Mouse (Mus musculus) gastrocnemius, postnatal 25 days (tissue): ENCODE measurements around the gene Chchd10. TPM values are rescaled to one million over a fixed set of nuclear protein-coding genes. Genes with fewer than 3 reads are reported as not detected.

Source experiments
- DNase-seq: peaks from one replicate; pipeline ENCODE4 v3.0.0; 2022
- total RNA-seq, 2 experiments: library from RNA; stranded (reverse); gene quantifications; 1 replicate in 1 of 2; 2 replicates in 1 of 2; pipeline ENCODE4 v1.2.3; 2021

The Chchd10 gene
- total RNA-seq, 2 experiments from 2014 or later, result 1,309 to 1,319 TPM

- no peak for DNase-seq
Measured at GRCm38 (mm10) chr10:75949053-75950045, 16.4 kb downstream of the Chchd10 start.

GRCm38 (mm10) chr10:75950791-75951210 lies 17.9 kb downstream of the Chchd10 start:
- DNase-seq, result no peak

GRCm38 (mm10) chr10:75951424-75952050 lies 18.6 kb downstream of the Chchd10 start:
- DNase-seq, result no peak

GRCm38 (mm10) chr10:75954381-75954811 lies 21.5 kb downstream of the Chchd10 start, which contains the start of gene Gm5134:
TSS of gene Gm5134 (plus strand) at chr10:75954514.
- DNase-seq, result no peak

- no peak for DNase-seq
Measured at GRCm38 (mm10) chr10:75973846-75974245, 40.9 kb downstream of the Chchd10 start.

- no peak for DNase-seq
Measured at GRCm38 (mm10) chr10:75975216-75975615, 42.3 kb downstream of the Chchd10 start.

- no peak for DNase-seq
Measured at GRCm38 (mm10) chr10:75978119-75978834, 45.3 kb downstream of the Chchd10 start.

- no peak for DNase-seq
Measured at GRCm38 (mm10) chr10:75978835-75979157, 45.9 kb downstream of the Chchd10 start.

- DNase-seq, result no peak
Measured at GRCm38 (mm10) chr10:75979432-75979831, 46.5 kb downstream of the Chchd10 start.

Other genes with a start within 250 kb of the Chchd10 start
- 1 to 10 TPM; 8.3 to 8.8 TPM for gene Cabin1, start 168.8 kb upstream of the Chchd10 start, total RNA-seq
- 10 to 100 TPM; 38.0 to 44.6 TPM for gene Ddt, start 159.7 kb upstream of the Chchd10 start, total RNA-seq
- not detected for gene Gm20441, start 152.2 kb upstream of the Chchd10 start, total RNA-seq
- gene Gstt3, start 151.7 kb upstream of the Chchd10 start, total RNA-seq, result 1 to 10 TPM; 4.0 to 4.7 TPM
- 1 to 10 TPM; 5.5 to 6.2 TPM for gene Gstt1, start 134.5 kb upstream of the Chchd10 start, total RNA-seq
- not detected for gene Gstt4, start 110.6 kb upstream of the Chchd10 start, total RNA-seq
- gene Gstt2, start 95.7 kb upstream of the Chchd10 start, total RNA-seq, result 1 to 10 TPM; 3.5 to 6.1 TPM
- 100 to 1,000 TPM; 141 to 147 TPM for gene Mif, start 72.9 kb upstream of the Chchd10 start, total RNA-seq
- gene Derl3, start 39.7 kb upstream of the Chchd10 start, total RNA-seq, result not detected
- 10 to 100 TPM; 14.9 to 15.2 TPM for gene Smarcb1, start 11.5 kb upstream of the Chchd10 start, total RNA-seq
- gene Mmp11, start 3.4 kb downstream of the Chchd10 start, total RNA-seq, result 1 to 10 TPM; 1.7 to 3.3 TPM
- gene Gm867, start 7.5 kb downstream of the Chchd10 start, total RNA-seq, result not detected
- not detected for gene Vpreb3, start 9.9 kb downstream of the Chchd10 start, total RNA-seq
- gene Gm5134, start 21.4 kb downstream of the Chchd10 start, total RNA-seq, result not detected
- 1 to 10 TPM; 5.5 to 9.6 TPM for gene Zfp280b, start 99.5 kb downstream of the Chchd10 start, total RNA-seq
- gene Slc5a4b, start 177.8 kb downstream of the Chchd10 start, total RNA-seq, result not detected
- gene Slc5a4a, start 214.3 kb downstream of the Chchd10 start, total RNA-seq, result not detected